Mouse (Mus musculus): ENCODE data around the gene Plac9b. TPM values are rescaled to one million over a fixed set of nuclear protein-coding genes. Genes with fewer than 3 reads are reported as not detected.

The Plac9b gene
- polyA plus RNA-seq, 1 experiment = 85.4 TPM

Other genes with a start within 250 kb of the Plac9b start
- not detected in 2 replicates for gene Cphx1, start 244.2 kb downstream of the Plac9b start, polyA plus RNA-seq (2012; rRNA removed)
- gene Duxbl1, start 203.9 kb downstream of the Plac9b start, polyA plus RNA-seq (2012; rRNA removed) = 0.16 and 0.41 TPM in 2 replicates
- 318 and 347 TPM in 2 replicates for gene Gm9780, start 139.8 kb downstream of the Plac9b start, polyA plus RNA-seq (2012; rRNA removed)
- gene Tmem254c, start 115.1 kb downstream of the Plac9b start, polyA plus RNA-seq (2012; rRNA removed) = 101 and 111 TPM in 2 replicates
- gene Cphx2, start 101.0 kb downstream of the Plac9b start, polyA plus RNA-seq (2012; rRNA removed) = not detected in 2 replicates
- gene Cphx3, start 100.2 kb downstream of the Plac9b start, polyA plus RNA-seq (2012; rRNA removed) = 0.11 TPM in 1 of 2 replicates, not detected in the other
- gene Duxbl2, start 64.1 kb downstream of the Plac9b start, polyA plus RNA-seq (2012; rRNA removed) = 0.15 and 0.89 TPM in 2 replicates
- gene Tmem254b, start 24.6 kb upstream of the Plac9b start, polyA plus RNA-seq (2012; rRNA removed) = 67.9 and 80.1 TPM in 2 replicates
- gene Duxbl3, start 75.5 kb upstream of the Plac9b start, polyA plus RNA-seq (2012; rRNA removed) = 0.35 and 1.1 TPM in 2 replicates

All from gonadal fat pad, adult 2 months (tissue).